Mouse (Mus musculus): ENCODE data around the gene Taf9. TPM values are rescaled to one million over a fixed set of nuclear protein-coding genes. Genes with fewer than 3 reads are reported as not detected.

Taf9 gene
- polyA plus RNA-seq, 1 experiment from 2014 or later = 20.6 TPM

GRCm38 (mm10) chr13:100622241-100622640, 29.1 kb upstream of the Taf9 start:
- Histone ChIP-seq H3K4me1 (no peaks in the 10 kb centered on the region), H3K27me3 (ENCODE audit: low read depth, poor library complexity, severe bottlenecking) (peaks cover 9% of the 10 kb centered on the region), H3K4me3 (no peak overlapping the region), H3K36me3 (peaks cover 94% of the 10 kb centered on the region), H3K9me3 (replicated peaks) (no peaks in the 10 kb centered on the region), H3K27ac (replicated peaks) (no peak overlapping the region)
- no peak for DNase-seq (ENCODE audit: low spot score)
- WGBS = 89% methylated on average over 4 of the region's 4 CpGs

- no peak overlapping the region for H3K4me3 ChIP-seq
- 93% methylated on average over 3 of the region's 3 CpGs for WGBS
- H3K27me3 ChIP-seq (ENCODE audit: low read depth, poor library complexity, severe bottlenecking) = no peaks in the 10 kb centered on the region
- no peak for DNase-seq (ENCODE audit: low spot score)
- no peaks in the 10 kb centered on the region for H3K9me3 ChIP-seq (replicated peaks)
- no peak overlapping the region for H3K27ac ChIP-seq (replicated peaks)
- no peaks in the 10 kb centered on the region for H3K4me1 ChIP-seq
- peaks cover 94% of the 10 kb centered on the region for H3K36me3 ChIP-seq
Observed at GRCm38 (mm10) chr13:100634106-100634691, 17.2 kb upstream of the Taf9 start.

- Histone ChIP-seq H3K4me1 (no peaks in the 10 kb centered on the region), H3K27ac (replicated peaks) (no peak overlapping the region), H3K4me3 (no peak overlapping the region), H3K9me3 (replicated peaks) (no peaks in the 10 kb centered on the region), H3K36me3 (peaks cover 92% of the 10 kb centered on the region), H3K27me3 (ENCODE audit: low read depth, poor library complexity, severe bottlenecking) (no peaks in the 10 kb centered on the region)
- WGBS = 93% methylated on average over 4 of the region's 4 CpGs
- DNase-seq (ENCODE audit: low spot score) = no peak
Observed at GRCm38 (mm10) chr13:100642471-100643209, 8.7 kb upstream of the Taf9 start.

GRCm38 (mm10) chr13:100648223-100648622, 3.2 kb upstream of the Taf9 start:
- no peak for DNase-seq (ENCODE audit: low spot score)
- no peak overlapping the region for H3K4me3 ChIP-seq
- H3K27ac ChIP-seq (replicated peaks) = no peak overlapping the region
- no peaks in the 10 kb centered on the region for H3K27me3 ChIP-seq (ENCODE audit: low read depth, poor library complexity, severe bottlenecking)
- H3K36me3 ChIP-seq = peaks cover 50% of the 10 kb centered on the region
- H3K4me1 ChIP-seq = peaks cover 14% of the 10 kb centered on the region
- WGBS = 96% methylated on average over 8 of the region's 8 CpGs
- H3K9me3 ChIP-seq (replicated peaks) = no peaks in the 10 kb centered on the region

- peaks cover 14% of the 10 kb centered on the region for H3K4me1 ChIP-seq
- peak within 1 kb of the TSS; percentile 100 for H3K27ac ChIP-seq (replicated peaks)
- peaks cover 44% of the 10 kb centered on the region for H3K36me3 ChIP-seq
- H3K27me3 ChIP-seq (ENCODE audit: low read depth, poor library complexity, severe bottlenecking) = no peaks in the 10 kb centered on the region
- peak; percentile 93 for DNase-seq (ENCODE audit: low spot score)
- no peaks in the 10 kb centered on the region for H3K9me3 ChIP-seq (replicated peaks)
- under 1% methylated on average over 72 of the region's 73 CpGs for WGBS
- H3K4me3 ChIP-seq = peak within 1 kb of the TSS; percentile 82
Observed at GRCm38 (mm10) chr13:100650550-100651438, 585 bp upstream of the Taf9 start, which contains the start of the genes Ak6 and Rad17. Gene Ak6, plus strand, starts transcription at chr13:100650979. Gene Rad17, minus strand, starts transcription at chr13:100651051.

- no peaks in the 10 kb centered on the region for H3K27me3 ChIP-seq (ENCODE audit: low read depth, poor library complexity, severe bottlenecking)
- H3K27ac ChIP-seq (replicated peaks) = no peak overlapping the region
- H3K36me3 ChIP-seq = peaks cover 54% of the 10 kb centered on the region
- no peak for DNase-seq (ENCODE audit: low spot score)
- H3K4me3 ChIP-seq = no peak overlapping the region
- no peaks in the 10 kb centered on the region for H3K9me3 ChIP-seq (replicated peaks)
- no peaks in the 10 kb centered on the region for H3K4me1 ChIP-seq
- 96% methylated on average over 5 of the region's 5 CpGs for WGBS
Observed at GRCm38 (mm10) chr13:100658091-100658490, 6.7 kb downstream of the Taf9 start.

GRCm38 (mm10) chr13:100659864-100660456, 8.6 kb downstream of the Taf9 start:
- Histone ChIP-seq H3K27ac (replicated peaks) (no peak overlapping the region), H3K9me3 (replicated peaks) (no peaks in the 10 kb centered on the region), H3K4me1 (no peaks in the 10 kb centered on the region), H3K36me3 (peaks cover 56% of the 10 kb centered on the region), H3K4me3 (no peak overlapping the region), H3K27me3 (ENCODE audit: low read depth, poor library complexity, severe bottlenecking) (no peaks in the 10 kb centered on the region)
- peak; percentile 62 for DNase-seq (ENCODE audit: low spot score)
- WGBS = 52% methylated on average over 4 of the region's 4 CpGs

GRCm38 (mm10) chr13:100669291-100670022, 18.1 kb downstream of the Taf9 start, which contains the start of gene Ccdc125:
Gene Ccdc125, plus strand, starts transcription at chr13:100669717.
- Histone ChIP-seq H3K27me3 (ENCODE audit: low read depth, poor library complexity, severe bottlenecking) (no peaks in the 10 kb centered on the region), H3K36me3 (peaks cover 23% of the 10 kb centered on the region), H3K4me3 (peak within 1 kb of the TSS; percentile 65), H3K9me3 (replicated peaks) (no peaks in the 10 kb centered on the region), H3K4me1 (peaks cover 4% of the 10 kb centered on the region; the same call in 1 of the 2 replicates), H3K27ac (replicated peaks) (peak within 1 kb of the TSS; percentile 82)
- peak; percentile 63 for DNase-seq (ENCODE audit: low spot score)
- under 1% methylated on average over 44 of the region's 44 CpGs for WGBS

- Histone ChIP-seq H3K9me3 (replicated peaks) (no peaks in the 10 kb centered on the region), H3K27ac (replicated peaks) (no peak overlapping the region), H3K27me3 (ENCODE audit: low read depth, poor library complexity, severe bottlenecking) (no peaks in the 10 kb centered on the region), H3K4me1 (peaks cover 4% of the 10 kb centered on the region; the same call in 1 of the 2 replicates), H3K36me3 (peaks cover 20% of the 10 kb centered on the region), H3K4me3 (peak overlapping the region; percentile 65)
- 65% methylated on average over 9 of the region's 9 CpGs for WGBS
- no peak for DNase-seq (ENCODE audit: low spot score)
Observed at GRCm38 (mm10) chr13:100670181-100670741, 18.9 kb downstream of the Taf9 start.

GRCm38 (mm10) chr13:100675936-100676635, 24.7 kb downstream of the Taf9 start:
- no peak for DNase-seq (ENCODE audit: low spot score)
- Histone ChIP-seq H3K4me1 (no peaks in the 10 kb centered on the region), H3K4me3 (no peak overlapping the region), H3K27ac (replicated peaks) (no peak overlapping the region), H3K36me3 (no peaks in the 10 kb centered on the region), H3K9me3 (replicated peaks) (no peaks in the 10 kb centered on the region), H3K27me3 (ENCODE audit: low read depth, poor library complexity, severe bottlenecking) (no peaks in the 10 kb centered on the region)
- WGBS = 86% methylated on average over 15 of the region's 15 CpGs

- no peaks in the 10 kb centered on the region for H3K27me3 ChIP-seq (ENCODE audit: low read depth, poor library complexity, severe bottlenecking)
- no peak overlapping the region for H3K27ac ChIP-seq (replicated peaks)
- H3K9me3 ChIP-seq (replicated peaks) = no peaks in the 10 kb centered on the region
- no peaks in the 10 kb centered on the region for H3K36me3 ChIP-seq
- H3K4me3 ChIP-seq = no peak overlapping the region
- WGBS = 89% methylated on average over 8 of the region's 8 CpGs
- DNase-seq (ENCODE audit: low spot score) = no peak
- no peaks in the 10 kb centered on the region for H3K4me1 ChIP-seq
Observed at GRCm38 (mm10) chr13:100681615-100682014, 30.2 kb downstream of the Taf9 start.
